10 mouse cellular contexts compared by ENCODE assay signal in the genomic region with DNA sequence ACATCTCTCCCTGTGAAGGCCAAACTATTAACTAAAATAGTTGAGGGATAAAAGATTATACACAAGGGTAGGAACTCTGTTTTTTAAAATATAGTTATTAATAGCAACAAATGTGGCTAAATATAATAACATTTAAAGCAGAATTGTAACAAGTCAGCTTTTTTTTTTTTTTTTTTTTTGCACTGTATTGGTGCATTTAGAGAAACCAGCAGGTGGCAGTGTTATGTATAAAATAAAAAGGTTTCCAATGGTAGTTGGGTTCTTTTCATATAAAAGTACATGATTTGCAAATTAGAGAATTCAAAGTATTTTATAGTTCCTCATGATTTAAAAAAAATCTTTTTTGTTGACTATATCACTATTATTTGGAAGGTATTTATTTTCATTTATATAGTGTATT. TPM values are rescaled to one million over a fixed set of nuclear protein-coding genes. Genes with fewer than 3 reads are reported as not detected.
DNase-seq lines count a peak whose midpoint lies in the region; ATAC-seq and TF ChIP-seq lines count a peak whose summit lies in the region.
"Had no signal": no experiment of that assay in that cellular context is flagged by ENCODE, and none has a peak within 500 bp of the region (broad histone marks: within the 10 kb centered on the region; RNA-seq: fewer than 3 reads in every experiment).

No protein-coding gene starts in this region.

- no peak for ATAC-seq in kidney, postnatal 0 days (replicated peaks; ENCODE audit: low FRiP score, low read depth)

- H3K4me1 ChIP-seq in kidney, postnatal 0 days (replicated peaks; ENCODE audit: insufficient read depth, low read length), result no peaks in the 10 kb centered on the region

- DNase-seq in adrenal gland, postnatal 14 days, result peak; percentile 14
- no peak for DNase-seq in adrenal gland, postnatal 25 days
- DNase-seq in kidney, postnatal 0 days (ENCODE audit: low spot score), result peak; percentile 74
- DNase-seq in kidney, adult 18-20 months, result no peak
- DNase-seq in thymus, postnatal 0 days (ENCODE audit: low spot score), result peak; percentile 44
- DNase-seq in thymus, postnatal 25 days, result no peak
- no peak for DNase-seq in urinary bladder, adult 18-20 months (ENCODE audit: low spot score in 2 of 2)
- no peak for DNase-seq in adrenal gland, adult 8-10 months
- DNase-seq: right cerebral cortex, postnatal 4 days had no signal

- H3K27me3 ChIP-seq in kidney, postnatal 0 days (ENCODE audit: insufficient read depth, low read length), result no peaks in the 10 kb centered on the region

- no peak overlapping the region for H3K4me3 ChIP-seq in kidney, postnatal 0 days (replicated peaks; ENCODE audit: low read depth, low read length)

- H3K4me2 ChIP-seq in kidney, postnatal 0 days (ENCODE audit: low read length), result no peak overlapping the region

- H3K36me3 ChIP-seq in kidney, postnatal 0 days (ENCODE audit: insufficient read depth, low read length), result peaks cover 17% of the 10 kb centered on the region; the same call in 1 of the 2 replicates

- H3K9me3 ChIP-seq in kidney, postnatal 0 days (replicated peaks; ENCODE audit: low read length), result no peaks in the 10 kb centered on the region

- H3K9ac ChIP-seq in kidney, postnatal 0 days (ENCODE audit: low read depth, low read length), result no peak overlapping the region

- peak; percentile 62 for TF ChIP-seq CTCF in kidney, postnatal 0 days (IDR thresholded peaks at IDR 0.05; ENCODE audit: low read depth)

- H3K27ac ChIP-seq in kidney, postnatal 0 days, result no peak overlapping the region

RNA-seq across cellular contexts. Expression of a gene that starts 14.3 kb away (rescaled TPM):
- 15.7 and 17.6 TPM in 2 replicates for total RNA-seq in adrenal gland, postnatal 14 days (2021)
- total RNA-seq in adrenal gland, postnatal 25 days (2021), result 11.7 and 16.6 TPM in 2 replicates
- polyA plus RNA-seq in kidney, postnatal 0 days (2015; fragmentation: Nextera tagmentation; extraction: Ambion mirVana), result 16.1 and 19.4 TPM in 2 replicates
- polyA plus RNA-seq in thymus, postnatal 0 days (2015; fragmentation: Nextera tagmentation; extraction: Ambion mirVana), result 32.8 and 34.7 TPM in 2 replicates
- total RNA-seq in adrenal gland, adult 8-10 months (2022), result 10 to 100 TPM; 11.6 to 15.6 (median 14.0) TPM

RNA-seq across cellular contexts. Expression of a gene that starts 48.8 kb away (rescaled TPM):
- total RNA-seq in adrenal gland, postnatal 14 days (2021), result not detected in 2 replicates
- total RNA-seq in adrenal gland, postnatal 25 days (2021), result not detected in 2 replicates
- not detected in 2 replicates for polyA plus RNA-seq in kidney, postnatal 0 days (2015; fragmentation: Nextera tagmentation; extraction: Ambion mirVana)
- 0.47 and 0.66 TPM in 2 replicates for polyA plus RNA-seq in thymus, postnatal 0 days (2015; fragmentation: Nextera tagmentation; extraction: Ambion mirVana)
- not detected for total RNA-seq in adrenal gland, adult 8-10 months (2022)
- total RNA-seq: gastrocnemius, adult 8-10 months had no signal

Comparison
In these comparisons a context has a peak if more than half of its experiments do, and no peak if none do; other contexts are left out.
1. DNase-seq: peak in adrenal gland, postnatal 14 days (single experiment), kidney, postnatal 0 days (single experiment) and thymus, postnatal 0 days (single experiment); none in adrenal gland, postnatal 25 days (single experiment), kidney, adult 18-20 months (single experiment), thymus, postnatal 25 days (single experiment), urinary bladder, adult 18-20 months (0 of 2) and adrenal gland, adult 8-10 months (single experiment).